Comparison of ENCODE assay signal across 9 mouse cellular contexts in the genomic region with DNA sequence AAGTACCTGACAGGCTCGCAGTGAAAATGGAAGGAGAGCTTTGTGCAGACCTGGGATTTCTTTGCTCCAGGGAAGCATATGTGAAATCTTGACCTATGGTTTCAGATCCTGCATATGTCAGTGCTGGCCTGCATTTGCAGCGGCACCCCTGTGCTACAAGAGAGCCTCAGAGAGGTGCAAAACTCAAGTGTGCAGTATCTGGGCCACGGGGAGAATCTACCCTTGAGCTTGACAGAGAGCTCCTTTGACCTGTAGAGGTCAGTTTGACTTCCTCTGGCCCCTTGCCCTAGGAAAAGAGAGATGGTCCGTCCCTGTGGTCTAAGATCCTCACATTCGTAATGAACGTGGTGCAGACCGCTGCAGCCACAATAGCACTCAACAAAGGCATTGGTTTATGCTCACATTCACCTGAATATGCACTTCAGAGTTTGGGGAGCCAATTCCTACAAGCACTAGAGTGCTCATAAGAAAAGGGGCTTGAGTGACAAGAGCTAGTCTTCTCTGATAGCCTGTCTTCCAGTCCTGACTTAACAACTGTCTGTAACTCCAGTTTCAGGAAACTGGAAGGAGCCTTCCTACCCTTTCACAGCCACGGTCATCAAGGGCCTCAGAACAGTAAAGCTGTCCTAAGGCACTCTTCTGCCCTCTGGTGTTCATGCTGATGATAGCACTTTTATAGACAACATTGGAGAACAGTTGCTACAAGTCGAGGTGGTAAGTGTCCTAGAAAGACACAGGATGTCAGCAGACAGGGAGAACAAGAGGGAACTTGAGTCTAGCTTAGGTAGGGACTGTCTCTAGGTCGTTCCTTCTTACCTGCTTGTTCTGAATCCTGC.
A peak's percentile ranks its signal among the peaks of the same experiment; 100 is the strongest.
DNase-seq lines count a peak whose midpoint lies in the region; ATAC-seq and TF ChIP-seq lines count a peak whose summit lies in the region.
"Had no signal": no experiment of that assay in that cellular context is flagged by ENCODE, and none has a peak within 500 bp of the region (broad histone marks: within the 10 kb centered on the region; RNA-seq: fewer than 3 reads in every experiment).

No protein-coding gene starts in this region.

- no peak overlapping the region for H3K27ac ChIP-seq in liver, adult 2 months (replicated peaks; ENCODE audit: insufficient read depth, low read depth, low read length)
- H3K27ac ChIP-seq in liver, embryonic 12.5 days = no peak overlapping the region
- H3K27ac ChIP-seq in midbrain, postnatal 0 days (ENCODE audit: low read depth, low read length) = no peak overlapping the region
- H3K27ac ChIP-seq: macrophage had no signal

- no peak overlapping the region for H3K4me2 ChIP-seq in liver, embryonic 12.5 days
- H3K4me2 ChIP-seq in midbrain, postnatal 0 days (ENCODE audit: low read depth, low read length, poor library complexity, severe bottlenecking) = no peak overlapping the region

- 59% methylated on average over 10 of the region's 10 CpGs for WGBS in liver, adult 2 months
- WGBS in liver, embryonic 12.5 days (ENCODE audit: insufficient replicate concordance) = 51% methylated on average over 10 of the region's 10 CpGs
- WGBS in midbrain, postnatal 0 days = 51% methylated on average over 10 of the region's 10 CpGs

- intact Hi-C loops in left cerebral cortex, postnatal 25 days (cut with DNase I) = loop anchor here (5.0 kb wide), 3 partner anchors 115 to 235 kb away; a partner anchor contains a TSS

- TF ChIP-seq POLR2A in liver, adult 2 months (IDR thresholded peaks at IDR 0.05; ENCODE audit: extremely low read depth, insufficient read depth, low read length) = no peak

- ATAC-seq in liver, embryonic 12.5 days = no peak
- ATAC-seq in midbrain, postnatal 0 days (ENCODE audit: low FRiP score) = peak; percentile 31; the same call in 1 of the 2 replicates

- TF ChIP-seq CTCF in liver, adult 2 months (IDR thresholded peaks at IDR 0.05; ENCODE audit: low read depth, low read length) = peak; percentile 54
- TF ChIP-seq CTCF in midbrain, postnatal 0 days (IDR thresholded peaks at IDR 0.05) = peak; percentile 95

- H3K4me1 ChIP-seq in liver, adult 2 months (ENCODE audit: control insufficient read depth, insufficient read depth, low read length) = peaks cover 2% of the 10 kb centered on the region; the same call in 1 of the 2 replicates
- no peaks in the 10 kb centered on the region for H3K4me1 ChIP-seq in liver, embryonic 12.5 days
- no peaks in the 10 kb centered on the region for H3K4me1 ChIP-seq in midbrain, postnatal 0 days (ENCODE audit: insufficient read depth, low read length)

- H3K4me3 ChIP-seq in liver, adult 2 months (ENCODE audit: insufficient read depth, low read depth, low read length) = no peak overlapping the region
- no peak overlapping the region for H3K4me3 ChIP-seq in liver, embryonic 12.5 days
- H3K4me3 ChIP-seq in midbrain, postnatal 0 days (ENCODE audit: low read depth, low read length) = no peak overlapping the region

- H3K9ac ChIP-seq in liver, adult 2 months (ENCODE audit: low read depth, low read length) = no peak overlapping the region
- H3K9ac ChIP-seq in liver, embryonic 12.5 days = no peak overlapping the region
- no peak overlapping the region for H3K9ac ChIP-seq in midbrain, postnatal 0 days (replicated peaks; ENCODE audit: low read length, poor library complexity, severe bottlenecking)

- H3K79me2 ChIP-seq in liver, adult 2 months (ENCODE audit: control insufficient read depth, insufficient read depth, low read length) = no peaks in the 10 kb centered on the region

- H3K36me3 ChIP-seq in liver, adult 2 months (ENCODE audit: control insufficient read depth, insufficient read depth, low read length) = no peaks in the 10 kb centered on the region
- no peaks in the 10 kb centered on the region for H3K36me3 ChIP-seq in liver, embryonic 12.5 days
- no peaks in the 10 kb centered on the region for H3K36me3 ChIP-seq in midbrain, postnatal 0 days (ENCODE audit: insufficient read depth, low read length)

- DNase-seq in liver, adult 2 months (ENCODE audit: extremely low read depth, low read depth, low spot score) = peak; percentile 62
- DNase-seq in cerebellum, adult 9-11 months = peak; percentile 27
- DNase-seq in frontal cortex, postnatal 10 days (ENCODE audit: low spot score in 2 of 2) = peak; percentile 30 to 58
- DNase-seq in kidney, adult 18-20 months = peak; percentile 32
- peak; percentile 84 to 92 for DNase-seq in left cerebral cortex, postnatal 25 days (ENCODE audit: low spot score in 2 of 2)
- peak; percentile 93 for DNase-seq in midbrain, postnatal 0 days (ENCODE audit: low spot score)
- no peak for DNase-seq in spleen, postnatal 10 days (ENCODE audit: low spot score in 2 of 2)

- H3K27me3 ChIP-seq in liver, adult 2 months (ENCODE audit: control insufficient read depth, insufficient read depth, low read length) = no peaks in the 10 kb centered on the region
- H3K27me3 ChIP-seq in liver, embryonic 12.5 days (replicated peaks) = no peaks in the 10 kb centered on the region
- H3K27me3 ChIP-seq in midbrain, postnatal 0 days (ENCODE audit: insufficient read depth, low read length) = no peaks in the 10 kb centered on the region

- H3K9me3 ChIP-seq in liver, embryonic 12.5 days (replicated peaks) = no peaks in the 10 kb centered on the region
- H3K9me3 ChIP-seq in midbrain, postnatal 0 days (ENCODE audit: low read length) = no peaks in the 10 kb centered on the region

Comparison
In these comparisons a context has a peak if more than half of its experiments do, and no peak if none do; other contexts are left out.
1. DNase-seq: peak in liver, adult 2 months (single experiment), cerebellum, adult 9-11 months (single experiment), frontal cortex, postnatal 10 days (2 of 2), kidney, adult 18-20 months (single experiment), left cerebral cortex, postnatal 25 days (2 of 2) and midbrain, postnatal 0 days (single experiment); none in spleen, postnatal 10 days (0 of 2).